Mouse (Mus musculus) heart, embryonic 13.5 days (tissue): ENCODE measurements around the gene Myo9b. TPM values are rescaled to one million over a fixed set of nuclear protein-coding genes. Genes with fewer than 3 reads are reported as not detected.

ENCODE experiments used
- ATAC-seq: fragments of 200-750 bp; cut with Nextera tagmentation; 2 replicates; pipeline ENCODE4 v1.8.0; 2017; ENCODE audit warnings: moderate TSS enrichment; ENCODE audit not compliant: insufficient number of reproducible peaks, low FRiP score, low TSS enrichment; ENCODE audit errors: extremely low read depth
- H3K27ac ChIP-seq: fragments of 300-500 bp; sonication (generic); replicated peaks from 2 replicates; pipeline ENCODE4 v1.5.1; 2015; ENCODE audit warnings: moderate library complexity, mild to moderate bottlenecking, inconsistent platforms
- H3K27me3 ChIP-seq: fragments of 300-500 bp; sonication (generic); replicated peaks from 2 replicates; pipeline ENCODE4 v1.6.1; 2015; ENCODE audit warnings: mild to moderate bottlenecking, inconsistent platforms
- H3K36me3 ChIP-seq: fragments of 300-500 bp; sonication (generic); 2 replicates; pipeline ENCODE4 v1.6.1; 2015; ENCODE audit warnings: mild to moderate bottlenecking, inconsistent platforms
- H3K4me1 ChIP-seq: fragments of 300-500 bp; sonication (generic); 2 replicates; pipeline ENCODE4 v1.6.1; 2015; ENCODE audit warnings: inconsistent platforms
- H3K4me2 ChIP-seq: fragments of 300-500 bp; sonication (generic); 2 replicates; pipeline ENCODE4 v1.6.1; 2015; ENCODE audit warnings: inconsistent platforms, mild to moderate bottlenecking, moderate library complexity
- H3K4me3 ChIP-seq: fragments of 300-500 bp; sonication (generic); 2 replicates; pipeline ENCODE4 v1.5.1; 2015; ENCODE audit warnings: moderate library complexity, mild to moderate bottlenecking, inconsistent platforms
- H3K9ac ChIP-seq: fragments of 300-500 bp; sonication (generic); 2 replicates; pipeline ENCODE4 v1.6.1; 2015; ENCODE audit warnings: inconsistent platforms, mild to moderate bottlenecking, moderate library complexity
- H3K9me3 ChIP-seq: fragments of 300-500 bp; sonication (generic); 2 replicates; pipeline ENCODE4 v1.6.1; 2016; ENCODE audit warnings: inconsistent platforms
- WGBS: fragments of 180-500 bp; shearing (Covaris S2); methylation state at CpG from one replicate; pipeline ENCODE4 v1.1.7; 2015; ENCODE audit warnings: mixed read lengths; 5-methylcytosine and 5-hydroxymethylcytosine counted together
- polyA plus RNA-seq: library from polyadenylated mRNA; unstranded; fragments of >200 nt; fragmentation: Nextera tagmentation; extraction: Ambion mirVana; gene quantifications from 2 replicates; pipeline ENCODE4 v1.2.1, GENCODE M21; 2015

Myo9b gene
- polyA plus RNA-seq, 1 experiment from 2014 or later: 14.5 TPM

GRCm38 (mm10) chr8:71367529-71368176 is 95.1 kb downstream of the Myo9b start:
- Histone ChIP-seq H3K4me1 (peaks cover 40% of the 10 kb centered on the region), H3K9ac (peak overlapping the region; percentile 84), H3K9me3 (no peaks in the 10 kb centered on the region), H3K4me3 (peak overlapping the region; percentile 72), H3K27me3 (no peaks in the 10 kb centered on the region), H3K4me2 (peak overlapping the region; percentile 87), H3K36me3 (peaks cover 21% of the 10 kb centered on the region), H3K27ac (peak overlapping the region; percentile 93)
- ATAC-seq: no peak
- WGBS: 50% methylated on average over 17 of the region's 17 CpGs

GRCm38 (mm10) chr8:71368366-71368765 is 95.9 kb downstream of the Myo9b start:
- ATAC-seq: no peak
- peak overlapping the region; percentile 93; the same call in 1 of the 2 replicates for H3K27ac ChIP-seq
- H3K36me3 ChIP-seq: peaks cover 22% of the 10 kb centered on the region
- H3K9ac ChIP-seq: peak overlapping the region; percentile 84
- no peaks in the 10 kb centered on the region for H3K27me3 ChIP-seq
- peak overlapping the region; percentile 72; the same call in 1 of the 2 replicates for H3K4me3 ChIP-seq
- H3K4me1 ChIP-seq: peaks cover 40% of the 10 kb centered on the region
- peak overlapping the region; percentile 87 for H3K4me2 ChIP-seq
- no peaks in the 10 kb centered on the region for H3K9me3 ChIP-seq

- 88% methylated on average over 10 of the region's 10 CpGs for WGBS
- ATAC-seq: no peak
- H3K9ac ChIP-seq: 0 out of 2 replicates have a peak overlapping the region, but pooled peaks have one; percentile 33
Measured at GRCm38 (mm10) chr8:71369040-71369718, 96.7 kb downstream of the Myo9b start.

GRCm38 (mm10) chr8:71370711-71371235 is 98.3 kb downstream of the Myo9b start:
- 17% methylated on average over 5 of the region's 5 CpGs for WGBS
- Histone ChIP-seq H3K27me3 (no peaks in the 10 kb centered on the region), H3K9ac (peak overlapping the region; percentile 74), H3K4me1 (peaks cover 54% of the 10 kb centered on the region), H3K36me3 (peaks cover 46% of the 10 kb centered on the region), H3K4me3 (peak overlapping the region; percentile 66), H3K27ac (peak overlapping the region; percentile 78), H3K9me3 (no peaks in the 10 kb centered on the region), H3K4me2 (peak overlapping the region; percentile 72)
- no peak for ATAC-seq

More at GRCm38 (mm10) chr8:71369040-71369718, 96.7 kb downstream of the Myo9b start:
- Histone ChIP-seq H3K4me1 (peaks cover 40% of the 10 kb centered on the region), H3K4me3 (no peak overlapping the region), H3K27me3 (no peaks in the 10 kb centered on the region), H3K27ac (peak overlapping the region; percentile 65), H3K36me3 (peaks cover 31% of the 10 kb centered on the region), H3K4me2 (no peak overlapping the region), H3K9me3 (no peaks in the 10 kb centered on the region)

GRCm38 (mm10) chr8:71371236-71371848 is 98.8 kb downstream of the Myo9b start, which contains the start of gene Ocel1:
TSS of gene Ocel1 (plus strand) at chr8:71371298.
- H3K4me1 ChIP-seq: peaks cover 56% of the 10 kb centered on the region
- H3K9ac ChIP-seq: peak within 1 kb of the TSS; percentile 74
- H3K36me3 ChIP-seq: peaks cover 51% of the 10 kb centered on the region
- peak; percentile 85 for ATAC-seq
- H3K27me3 ChIP-seq: no peaks in the 10 kb centered on the region
- peak within 1 kb of the TSS; percentile 78 for H3K27ac ChIP-seq
- H3K9me3 ChIP-seq: no peaks in the 10 kb centered on the region
- H3K4me2 ChIP-seq: peak within 1 kb of the TSS; percentile 72
- WGBS: 1% methylated on average over 68 of the region's 68 CpGs
- H3K4me3 ChIP-seq: peak within 1 kb of the TSS; percentile 66

- 87% methylated on average over 12 of the region's 12 CpGs for WGBS
Measured at GRCm38 (mm10) chr8:71372427-71372826, 99.9 kb downstream of the Myo9b start.

GRCm38 (mm10) chr8:71373000-71373399 is 100.5 kb downstream of the Myo9b start:
- ATAC-seq: no peak
- WGBS: 85% methylated on average over 3 of the region's 3 CpGs
- Histone ChIP-seq H3K4me1 (peaks cover 58% of the 10 kb centered on the region), H3K36me3 (peaks cover 67% of the 10 kb centered on the region), H3K27ac (no peak overlapping the region), H3K27me3 (0 out of 2 replicates have a peak, but pooled peaks cover 4% of the 10 kb centered on the region), H3K9me3 (no peaks in the 10 kb centered on the region), H3K4me3 (no peak overlapping the region), H3K4me2 (no peak overlapping the region), H3K9ac (no peak overlapping the region)

More at GRCm38 (mm10) chr8:71372427-71372826, 99.9 kb downstream of the Myo9b start:
- Histone ChIP-seq H3K36me3 (peaks cover 61% of the 10 kb centered on the region), H3K9ac (no peak overlapping the region), H3K4me3 (no peak overlapping the region), H3K27ac (no peak overlapping the region), H3K9me3 (no peaks in the 10 kb centered on the region), H3K4me2 (no peak overlapping the region), H3K27me3 (0 out of 2 replicates have a peak, but pooled peaks cover 2% of the 10 kb centered on the region), H3K4me1 (peaks cover 63% of the 10 kb centered on the region)
- ATAC-seq: no peak

GRCm38 (mm10) chr8:71374616-71375206 is 102.2 kb downstream of the Myo9b start:
- H3K4me2 ChIP-seq: no peak overlapping the region
- peaks cover 57% of the 10 kb centered on the region for H3K4me1 ChIP-seq
- 74% methylated on average over 17 of the region's 17 CpGs for WGBS
- ATAC-seq: no peak
- H3K36me3 ChIP-seq: peaks cover 61% of the 10 kb centered on the region
- no peak overlapping the region for H3K27ac ChIP-seq
- no peak overlapping the region for H3K9ac ChIP-seq
- H3K4me3 ChIP-seq: no peak overlapping the region
- 0 out of 2 replicates have a peak, but pooled peaks cover 4% of the 10 kb centered on the region for H3K27me3 ChIP-seq
- H3K9me3 ChIP-seq: no peaks in the 10 kb centered on the region

GRCm38 (mm10) chr8:71375581-71376422 is 103.3 kb downstream of the Myo9b start:
- Histone ChIP-seq H3K27ac (no peak overlapping the region; the same call in 1 of the 2 replicates), H3K36me3 (peaks cover 58% of the 10 kb centered on the region), H3K4me2 (peak overlapping the region; percentile 69), H3K9ac (peak overlapping the region; percentile 73), H3K4me3 (peak overlapping the region; percentile 40), H3K9me3 (no peaks in the 10 kb centered on the region), H3K27me3 (0 out of 2 replicates have a peak, but pooled peaks cover 8% of the 10 kb centered on the region), H3K4me1 (peaks cover 57% of the 10 kb centered on the region)
- no peak for ATAC-seq
- 13% methylated on average over 59 of the region's 74 CpGs for WGBS

- H3K9me3 ChIP-seq: no peaks in the 10 kb centered on the region
- peak overlapping the region; percentile 69 for H3K4me2 ChIP-seq
- peaks cover 58% of the 10 kb centered on the region for H3K4me1 ChIP-seq
- ATAC-seq: no peak
- 0 out of 2 replicates have a peak, but pooled peaks cover 8% of the 10 kb centered on the region for H3K27me3 ChIP-seq
- peak overlapping the region; percentile 73 for H3K9ac ChIP-seq
- no peak overlapping the region for H3K27ac ChIP-seq
- WGBS: 46% methylated on average over 8 of the region's 8 CpGs
- peak overlapping the region; percentile 40 for H3K4me3 ChIP-seq
- H3K36me3 ChIP-seq: peaks cover 58% of the 10 kb centered on the region
Measured at GRCm38 (mm10) chr8:71376423-71377030, 104.0 kb downstream of the Myo9b start.
